17 mouse cellular contexts compared by ENCODE assay signal in genomic region chr3:21546411-21546810, GRCm38 (mm10).
DNase-seq lines count a peak whose midpoint lies in the region; ATAC-seq lines count a peak whose summit lies in the region.
"Had no signal": no experiment of that assay in that cellular context is flagged by ENCODE, and none has a peak within 500 bp of the region (broad histone marks: within the 10 kb centered on the region; RNA-seq: fewer than 3 reads in every experiment).

No protein-coding gene starts in this region.

- WGBS in heart, embryonic 10.5 days = 70% methylated on average over 2 of the region's 2 CpGs
- WGBS in kidney, embryonic 16.5 days = 39% methylated on average over 2 of the region's 2 CpGs
- 42% methylated on average over 2 of the region's 2 CpGs for WGBS in embryonic facial prominence, embryonic 12.5 days
- WGBS in limb, embryonic 10.5 days = 51% methylated on average over 2 of the region's 2 CpGs

- H3K4me3 ChIP-seq in heart, embryonic 10.5 days = no peak overlapping the region
- no peak overlapping the region for H3K4me3 ChIP-seq in kidney, embryonic 16.5 days (ENCODE audit: low read length)
- H3K4me3 ChIP-seq in embryonic facial prominence, embryonic 12.5 days = no peak overlapping the region
- H3K4me3 ChIP-seq in limb, embryonic 10.5 days = no peak overlapping the region
- H3K4me3 ChIP-seq: embryonic facial prominence, embryonic 15.5 days; hindbrain, embryonic 12.5 days; lung, embryonic 15.5 days; myocyte had no signal

- peaks cover 26% of the 10 kb centered on the region; the same call in 1 of the 2 replicates for H3K4me1 ChIP-seq in heart, embryonic 10.5 days
- 0 out of 2 replicates have a peak, but pooled peaks cover 14% of the 10 kb centered on the region for H3K4me1 ChIP-seq in kidney, embryonic 16.5 days (ENCODE audit: insufficient read depth, low read length)
- peaks cover 23% of the 10 kb centered on the region for H3K4me1 ChIP-seq in embryonic facial prominence, embryonic 12.5 days
- H3K4me1 ChIP-seq in limb, embryonic 10.5 days = peaks cover 34% of the 10 kb centered on the region

- no peaks in the 10 kb centered on the region for H3K27me3 ChIP-seq in heart, embryonic 10.5 days (ENCODE audit: insufficient read depth, poor library complexity, severe bottlenecking)
- no peaks in the 10 kb centered on the region for H3K27me3 ChIP-seq in kidney, embryonic 16.5 days (ENCODE audit: insufficient read depth, low read length)
- no peaks in the 10 kb centered on the region for H3K27me3 ChIP-seq in embryonic facial prominence, embryonic 12.5 days
- no peaks in the 10 kb centered on the region for H3K27me3 ChIP-seq in limb, embryonic 10.5 days (ENCODE audit: low read depth, poor library complexity, severe bottlenecking)
- H3K27me3 ChIP-seq: embryonic facial prominence, embryonic 15.5 days; hindbrain, embryonic 12.5 days; lung, embryonic 15.5 days had no signal

- H3K27ac ChIP-seq in heart, embryonic 10.5 days = 0 out of 2 replicates have a peak overlapping the region, but pooled peaks have one; percentile 75
- H3K27ac ChIP-seq in kidney, embryonic 16.5 days (ENCODE audit: low read length) = no peak overlapping the region
- peak overlapping the region; percentile 67 for H3K27ac ChIP-seq in embryonic facial prominence, embryonic 12.5 days
- H3K27ac ChIP-seq in limb, embryonic 10.5 days = peak overlapping the region; percentile 77; the same call in 1 of the 2 replicates
- H3K27ac ChIP-seq: liver, embryonic 14.5 days; lung, embryonic 15.5 days; stomach, postnatal 0 days had no signal

- H3K4me2 ChIP-seq in kidney, embryonic 16.5 days (replicated peaks; ENCODE audit: low read depth, low read length) = no peak overlapping the region
- no peak overlapping the region for H3K4me2 ChIP-seq in embryonic facial prominence, embryonic 12.5 days (replicated peaks)
- H3K4me2 ChIP-seq: embryonic facial prominence, embryonic 15.5 days; hindbrain, embryonic 12.5 days; lung, embryonic 15.5 days had no signal

- peak; percentile 55; the same call in 1 of the 2 replicates for ATAC-seq in kidney, embryonic 16.5 days (ENCODE audit: low FRiP score, low TSS enrichment)
- ATAC-seq in embryonic facial prominence, embryonic 12.5 days (ENCODE audit: insufficient number of reproducible peaks, insufficient read depth, low FRiP score, low TSS enrichment) = no peak

- H3K9ac ChIP-seq in kidney, embryonic 16.5 days (replicated peaks; ENCODE audit: low read length) = no peak overlapping the region
- no peak overlapping the region for H3K9ac ChIP-seq in embryonic facial prominence, embryonic 12.5 days
- H3K9ac ChIP-seq: embryonic facial prominence, embryonic 15.5 days; hindbrain, embryonic 12.5 days; liver, embryonic 14.5 days; lung, embryonic 15.5 days had no signal

- DNase-seq in heart, embryonic 10.5 days (ENCODE audit: low spot score) = no peak
- DNase-seq in heart, postnatal 4 days = no peak
- DNase-seq in kidney, postnatal 10 days = no peak
- no peak for DNase-seq in limb, embryonic 10.5 days (ENCODE audit: low spot score)
- no peak for DNase-seq in Muller cell, postnatal 12 days (ENCODE audit: inconsistent ontology term)
- DNase-seq: cerebellum, adult 9-10 months; gastrocnemius, postnatal 36 days; lung, postnatal 4 days; right cerebral cortex, postnatal 4 days had no signal

- no peaks in the 10 kb centered on the region for H3K9me3 ChIP-seq in heart, embryonic 10.5 days
- H3K9me3 ChIP-seq in kidney, embryonic 16.5 days (ENCODE audit: low read length) = no peaks in the 10 kb centered on the region
- H3K9me3 ChIP-seq in embryonic facial prominence, embryonic 12.5 days = no peaks in the 10 kb centered on the region
- H3K9me3 ChIP-seq in limb, embryonic 10.5 days (replicated peaks) = no peaks in the 10 kb centered on the region
- H3K9me3 ChIP-seq: embryonic facial prominence, embryonic 15.5 days; hindbrain, embryonic 12.5 days; lung, embryonic 15.5 days had no signal

- no peaks in the 10 kb centered on the region for H3K36me3 ChIP-seq in heart, embryonic 10.5 days
- H3K36me3 ChIP-seq in kidney, embryonic 16.5 days (ENCODE audit: insufficient read depth, low read length) = no peaks in the 10 kb centered on the region
- H3K36me3 ChIP-seq in embryonic facial prominence, embryonic 12.5 days = no peaks in the 10 kb centered on the region
- H3K36me3 ChIP-seq in limb, embryonic 10.5 days = no peaks in the 10 kb centered on the region
- H3K36me3 ChIP-seq: embryonic facial prominence, embryonic 15.5 days; hindbrain, embryonic 12.5 days; lung, embryonic 15.5 days had no signal
